Comparison of ENCODE assay signal across 17 mouse cellular contexts in the genomic region with DNA sequence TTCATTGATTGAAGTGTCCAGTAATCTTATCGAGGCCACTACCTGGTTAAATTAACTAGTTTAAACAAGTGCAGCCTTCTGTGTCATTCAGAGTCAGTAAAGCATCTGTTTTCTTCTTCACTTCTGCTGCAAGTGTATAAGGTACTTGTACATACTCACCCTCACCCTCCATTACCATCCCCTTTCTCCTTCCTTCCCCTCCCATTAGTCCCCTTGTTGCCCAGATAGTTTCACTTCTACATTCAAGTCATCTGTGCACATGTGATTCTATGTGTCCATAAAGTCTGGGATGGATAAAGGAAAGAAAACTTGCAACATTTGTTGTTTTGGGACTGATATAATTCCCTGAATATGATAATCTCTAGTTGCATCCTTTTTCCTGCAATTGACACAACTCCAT.
"Had no signal": no experiment of that assay in that cellular context is flagged by ENCODE, and none has a peak within 500 bp of the region (broad histone marks: within the 10 kb centered on the region; RNA-seq: fewer than 3 reads in every experiment).

No protein-coding gene starts in this region.

- ATAC-seq: intestine, embryonic 16.5 days; midbrain, embryonic 13.5 days; midbrain, embryonic 16.5 days had no signal

- H3K4me3 ChIP-seq: liver, embryonic 13.5 days; midbrain, embryonic 13.5 days; stomach, embryonic 15.5 days had no signal

- H3K27me3 ChIP-seq: liver, embryonic 13.5 days; stomach, embryonic 15.5 days had no signal

- H3K4me1 ChIP-seq: midbrain, embryonic 13.5 days; stomach, embryonic 15.5 days had no signal

- H3K27ac ChIP-seq: liver, embryonic 13.5 days; midbrain, embryonic 13.5 days; stomach, embryonic 15.5 days had no signal

- H3K9me3 ChIP-seq: liver, embryonic 13.5 days; midbrain, embryonic 13.5 days; stomach, embryonic 15.5 days had no signal

- H3K36me3 ChIP-seq: liver, embryonic 13.5 days; midbrain, embryonic 13.5 days; stomach, embryonic 15.5 days had no signal

- DNase-seq: kidney, adult 18-20 months; kidney, adult 9 months; kidney, postnatal 14 days; kidney, postnatal 4 days; layer of hippocampus, adult 9-11 months; liver, embryonic 13.5 days; lung, adult 2 months; lung, postnatal 14 days; right cerebral cortex, adult 18-20 months; right cerebral cortex, postnatal 14 days; right cerebral cortex, postnatal 4 days; spleen, adult 18-20 months; thymus, postnatal 25 days had no signal
